ENCODE assay signal across 8 mouse cellular contexts in the genomic region with DNA sequence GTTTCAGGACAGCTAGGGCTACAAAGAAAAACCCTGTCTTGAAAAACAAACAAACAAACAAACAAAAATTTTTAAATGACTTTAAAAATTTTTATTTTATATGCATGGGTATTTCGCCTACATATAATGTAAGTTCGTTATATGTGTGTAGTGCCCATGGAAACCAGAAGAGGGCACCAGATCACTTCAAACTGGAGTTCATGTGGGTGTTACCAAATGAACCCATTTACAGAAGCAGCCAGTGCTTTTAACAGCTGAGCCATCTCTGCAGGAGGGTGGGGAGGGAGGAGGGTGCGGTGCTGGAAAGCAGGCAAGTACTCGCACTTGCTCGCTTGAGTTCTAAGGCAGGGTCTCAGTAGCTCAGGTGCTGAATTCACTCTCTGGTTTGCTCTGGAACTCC. TPM values are rescaled to one million over a fixed set of nuclear protein-coding genes. Genes with fewer than 3 reads are reported as not detected.
DNase-seq lines count a peak whose midpoint lies in the region.

No protein-coding gene starts in this region.

- DNase-seq in cerebellum, adult 9-10 months: peak; percentile 62
- no peak for DNase-seq in cerebellum, adult 8-10 months
- peak; percentile 54 for DNase-seq in left cerebral cortex, adult 11 months (ENCODE audit: low spot score)
- no peak for DNase-seq in left cerebral cortex, postnatal 36 days (ENCODE audit: low spot score in 2 of 2)
- DNase-seq in R1 (ENCODE audit: low read depth, low spot score): peak; percentile 96
- peak; percentile 41 to 63 for DNase-seq in kidney, postnatal 36 days
- peak; percentile 64 for DNase-seq in retina, embryonic 14.5 days (ENCODE audit: low spot score)
- no peak for DNase-seq in adrenal gland, adult 18-20 months (ENCODE audit: low spot score in 2 of 2)

- intact Hi-C loops in left cerebral cortex, postnatal 36 days (cut with DNase I): no loop called here

RNA-seq across cellular contexts. Expression of a gene that starts 21.9 kb away (rescaled TPM):
- total RNA-seq in left cerebral cortex, postnatal 36 days (2021): 100 to 1,000 TPM; 107 to 115 TPM
- total RNA-seq in adrenal gland, adult 18-20 months (2021): 100 to 1,000 TPM; 162 to 167 TPM

RNA-seq across cellular contexts. Expression of a gene that starts 22.0 kb away (rescaled TPM):
- 10 to 100 TPM; 34.7 to 36.2 TPM for total RNA-seq in left cerebral cortex, postnatal 36 days (2021)
- total RNA-seq in adrenal gland, adult 18-20 months (2021): 10 to 100 TPM; 16.6 to 23.4 TPM

RNA-seq across cellular contexts. Expression of a gene that starts 42.5 kb away (rescaled TPM):
- 10 to 100 TPM; 26.9 to 27.1 TPM for total RNA-seq in left cerebral cortex, postnatal 36 days (2021)
- 10 to 100 TPM; 15.7 to 17.2 TPM for total RNA-seq in adrenal gland, adult 18-20 months (2021)

Comparison
In these comparisons a context has a peak if more than half of its experiments do, and no peak if none do; other contexts are left out.
1. DNase-seq: peak in cerebellum, adult 9-10 months (single experiment), left cerebral cortex, adult 11 months (single experiment), R1 (single experiment), kidney, postnatal 36 days (2 of 2) and retina, embryonic 14.5 days (single experiment); none in cerebellum, adult 8-10 months (single experiment), left cerebral cortex, postnatal 36 days (0 of 2) and adrenal gland, adult 18-20 months (0 of 2).